Mouse (Mus musculus): ENCODE data around the gene Hs3st6.

GRCm38 (mm10) chr17:24707801-24708425 is 44.9 kb upstream of the Hs3st6 start:
- TF ChIP-seq CTCF (IDR thresholded peaks at IDR 0.05; ENCODE audit: low read depth, low read length) = no peak
- no peak for TF ChIP-seq EP300 (IDR thresholded peaks at IDR 0.05; ENCODE audit: insufficient read depth, low read depth, low read length)
